Mouse (Mus musculus) E14TG2a.4 (cell line): ENCODE data around the gene Sugct.

Experiments
- H3K27me3 ChIP-seq: 2 replicates; pipeline ENCODE4 v1.6.1; 2014; ENCODE audit warnings: low read length, control low read depth; ENCODE audit not compliant: insufficient read depth
- H3K36me3 ChIP-seq: 2 replicates; pipeline ENCODE4 v1.6.1; 2014; ENCODE audit warnings: low read length, control low read depth; ENCODE audit not compliant: insufficient read depth
- H3K4me1 ChIP-seq: replicated peaks from 2 replicates; pipeline ENCODE4 v1.6.1; 2014; ENCODE audit warnings: low read depth, low read length, control low read depth
- H3K4me3 ChIP-seq: replicated peaks from 2 replicates; pipeline ENCODE4 v1.5.1; 2014; ENCODE audit warnings: mild to moderate bottlenecking, low read length
- H3K9me3 ChIP-seq: 2 replicates; pipeline ENCODE4 v1.6.1; 2014; ENCODE audit warnings: low read length, control low read depth
- CTCF ChIP-seq: conservative IDR thresholded peaks from 2 replicates; pipeline ENCODE4 v1.5.1; 2014; ENCODE audit warnings: low read length
- NANOG ChIP-seq: IDR thresholded peaks from 2 replicates; pipeline ENCODE4 v1.6.1; 2014; ENCODE audit warnings: borderline replicate concordance, low read length, mixed read lengths
- POU5F1 ChIP-seq: IDR thresholded peaks from 2 replicates; pipeline ENCODE4 v1.6.1; 2014; ENCODE audit warnings: low read length, borderline replicate concordance

The Sugct gene

GRCm38 (mm10) chr13:17028595-17028994 is 666.8 kb downstream of the Sugct start:
- TF ChIP-seq CTCF = peak; percentile 50
- no peak for TF ChIP-seq NANOG
- H3K4me3 ChIP-seq = no peak overlapping the region
- H3K9me3 ChIP-seq = no peaks in the 10 kb centered on the region
- no peaks in the 10 kb centered on the region for H3K36me3 ChIP-seq
- H3K4me1 ChIP-seq = no peaks in the 10 kb centered on the region
- H3K27me3 ChIP-seq = no peaks in the 10 kb centered on the region

- no peaks in the 10 kb centered on the region for H3K27me3 ChIP-seq
- no peak overlapping the region for H3K4me3 ChIP-seq
- H3K4me1 ChIP-seq = no peaks in the 10 kb centered on the region
- H3K9me3 ChIP-seq = no peaks in the 10 kb centered on the region
- H3K36me3 ChIP-seq = no peaks in the 10 kb centered on the region
- TF ChIP-seq CTCF (no peak), NANOG (no peak)
Observed at GRCm38 (mm10) chr13:17027846-17028529, 667.4 kb downstream of the Sugct start.

GRCm38 (mm10) chr13:17027001-17027400 is 668.4 kb downstream of the Sugct start:
- no peak overlapping the region for H3K4me3 ChIP-seq
- H3K9me3 ChIP-seq = no peaks in the 10 kb centered on the region
- no peaks in the 10 kb centered on the region for H3K36me3 ChIP-seq
- H3K4me1 ChIP-seq = no peaks in the 10 kb centered on the region
- TF ChIP-seq CTCF (no peak), NANOG (no peak), POU5F1 (no peak)
- no peaks in the 10 kb centered on the region for H3K27me3 ChIP-seq

GRCm38 (mm10) chr13:16996464-16996863 is 698.9 kb downstream of the Sugct start:
- no peak overlapping the region for H3K4me3 ChIP-seq
- no peaks in the 10 kb centered on the region for H3K4me1 ChIP-seq
- H3K27me3 ChIP-seq = no peaks in the 10 kb centered on the region
- no peaks in the 10 kb centered on the region for H3K36me3 ChIP-seq
- no peaks in the 10 kb centered on the region for H3K9me3 ChIP-seq
- TF ChIP-seq CTCF (no peak), NANOG (no peak), POU5F1 (no peak)

- Histone ChIP-seq H3K9me3 (no peaks in the 10 kb centered on the region), H3K4me1 (no peaks in the 10 kb centered on the region), H3K4me3 (no peak overlapping the region), H3K36me3 (no peaks in the 10 kb centered on the region), H3K27me3 (no peaks in the 10 kb centered on the region)
- TF ChIP-seq NANOG (no peak), POU5F1 (no peak), CTCF (no peak)
Observed at GRCm38 (mm10) chr13:16995321-16995720, 700.0 kb downstream of the Sugct start.

GRCm38 (mm10) chr13:16977743-16978142 is 717.6 kb downstream of the Sugct start:
- no peaks in the 10 kb centered on the region for H3K4me1 ChIP-seq
- H3K36me3 ChIP-seq = no peaks in the 10 kb centered on the region
- H3K4me3 ChIP-seq = no peak overlapping the region
- H3K9me3 ChIP-seq = no peaks in the 10 kb centered on the region
- no peaks in the 10 kb centered on the region for H3K27me3 ChIP-seq
- TF ChIP-seq CTCF = no peak
- no peak for TF ChIP-seq POU5F1
- no peak for TF ChIP-seq NANOG

GRCm38 (mm10) chr13:16971277-16971676 is 724.1 kb downstream of the Sugct start:
- no peaks in the 10 kb centered on the region for H3K36me3 ChIP-seq
- TF ChIP-seq CTCF = no peak
- no peak for TF ChIP-seq POU5F1
- no peak for TF ChIP-seq NANOG
- H3K4me3 ChIP-seq = no peak overlapping the region
- no peaks in the 10 kb centered on the region for H3K9me3 ChIP-seq
- H3K4me1 ChIP-seq = no peaks in the 10 kb centered on the region
- H3K27me3 ChIP-seq = no peaks in the 10 kb centered on the region

- no peak for TF ChIP-seq CTCF
- TF ChIP-seq POU5F1 = no peak
- no peak for TF ChIP-seq NANOG
- no peaks in the 10 kb centered on the region for H3K36me3 ChIP-seq
- no peaks in the 10 kb centered on the region for H3K4me1 ChIP-seq
- no peak overlapping the region for H3K4me3 ChIP-seq
- no peaks in the 10 kb centered on the region for H3K9me3 ChIP-seq
- H3K27me3 ChIP-seq = no peaks in the 10 kb centered on the region
Observed at GRCm38 (mm10) chr13:16968995-16969394, 726.4 kb downstream of the Sugct start.

- no peak for TF ChIP-seq CTCF
- no peak for TF ChIP-seq POU5F1
- no peak for TF ChIP-seq NANOG
- H3K36me3 ChIP-seq = no peaks in the 10 kb centered on the region
- H3K4me1 ChIP-seq = no peaks in the 10 kb centered on the region
- H3K9me3 ChIP-seq = no peaks in the 10 kb centered on the region
- no peaks in the 10 kb centered on the region for H3K27me3 ChIP-seq
- H3K4me3 ChIP-seq = no peak overlapping the region
Observed at GRCm38 (mm10) chr13:16964823-16965475, 730.4 kb downstream of the Sugct start.
